Mouse (Mus musculus): ENCODE results near the gene Large1.

DNA sequence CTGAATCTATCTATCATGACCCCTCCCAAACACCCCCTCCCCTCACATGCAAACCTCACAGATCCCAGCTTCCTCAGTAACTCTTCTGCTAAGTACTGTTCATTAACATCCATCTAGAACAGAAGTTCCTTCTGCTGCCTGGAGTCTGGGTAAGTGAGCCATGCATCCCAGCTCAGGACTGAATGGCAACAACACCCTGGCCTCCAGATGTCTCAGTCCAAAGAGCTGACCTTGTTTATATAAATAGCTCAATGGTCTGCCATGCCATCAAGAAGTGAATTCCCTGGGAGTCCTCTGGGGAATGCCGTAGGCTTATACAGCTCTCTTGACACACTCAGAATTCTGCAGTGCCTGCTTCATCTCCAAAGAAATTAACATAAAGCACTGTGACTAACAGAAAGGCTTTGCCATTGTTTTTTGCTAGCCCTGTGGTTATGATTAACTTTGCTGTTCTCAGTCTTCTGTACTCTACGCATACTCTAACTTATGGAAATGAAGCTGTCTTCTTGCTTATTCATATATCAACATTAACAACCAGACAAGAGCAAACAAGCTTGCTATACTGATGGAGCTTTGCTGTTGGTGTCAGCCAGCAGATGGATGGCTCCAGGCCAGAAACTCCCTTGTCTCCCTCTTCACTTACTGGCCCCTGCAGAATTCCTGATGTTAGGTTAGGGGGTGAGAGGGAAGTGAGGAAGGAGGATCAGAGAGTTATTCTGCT lies 434.0 kb downstream of the Large1 start:
- TF ChIP-seq CTCF (IDR thresholded peaks at IDR 0.05; ENCODE audit: low read depth) (no peak), EP300 (IDR thresholded peaks at IDR 0.05; ENCODE audit: low read depth) (no peak)
